Mouse (Mus musculus) left cerebral cortex, adult 8-10 months (tissue): Measurements from ENCODE around the gene Adcy4. TPM values are rescaled to one million over a fixed set of nuclear protein-coding genes. Genes with fewer than 3 reads are reported as not detected.
A peak's percentile ranks its signal among the peaks of the same experiment; 100 is the strongest.

Experiments
- DNase-seq, 2 experiments: peaks; one replicate each; pipeline ENCODE4 v3.0.0; 2022; ENCODE audit warnings: low spot score in 2 of 2
- total RNA-seq, 4 experiments: library from RNA; stranded (reverse); gene quantifications; 2 replicates each; pipeline ENCODE4 v1.2.4; 2022

Adcy4 gene
- 1 to 10 TPM; 3.3 to 6.2 (median 4.7) TPM for total RNA-seq

GRCm38 (mm10) chr14:55783958-55784235 is at the start of gene Adcy4:
TSS of gene Adcy4 (minus strand) at chr14:55784095.
- DNase-seq = no peak

GRCm38 (mm10) chr14:55833126-55833525 is 49.2 kb upstream of the Adcy4 start:
- no peak for DNase-seq

- no peak for DNase-seq
These were observed 46.4 kb upstream of the Adcy4 start for GRCm38 (mm10) chr14:55830331-55830730.

- DNase-seq = no peak
These were observed 46.0 kb upstream of the Adcy4 start for GRCm38 (mm10) chr14:55829854-55830253.

GRCm38 (mm10) chr14:55828716-55829263 is 44.9 kb upstream of the Adcy4 start:
- no peak for DNase-seq

GRCm38 (mm10) chr14:55826551-55827340 is 42.9 kb upstream of the Adcy4 start:
- no peak for DNase-seq

GRCm38 (mm10) chr14:55826142-55826541 is 42.2 kb upstream of the Adcy4 start:
- DNase-seq = peak in 1 of 2 experiments; percentile 3

GRCm38 (mm10) chr14:55825216-55826051 is 41.5 kb upstream of the Adcy4 start:
- no peak for DNase-seq

- DNase-seq = no peak
These were observed 40.8 kb upstream of the Adcy4 start for GRCm38 (mm10) chr14:55824481-55825215.

- DNase-seq = no peak
These were observed 40.1 kb upstream of the Adcy4 start for GRCm38 (mm10) chr14:55824001-55824480.

- peak in 1 of 2 experiments; percentile 11 for DNase-seq
These were observed 39.3 kb upstream of the Adcy4 start, which contains the start of gene Nfatc4 for GRCm38 (mm10) chr14:55822991-55823762. TSS of gene Nfatc4 (plus strand) at chr14:55823144.

GRCm38 (mm10) chr14:55822435-55822990 is 38.6 kb upstream of the Adcy4 start:
- peak in 1 of 2 experiments; percentile 9 for DNase-seq

GRCm38 (mm10) chr14:55820576-55820975 is 36.7 kb upstream of the Adcy4 start:
- no peak for DNase-seq

- no peak for DNase-seq
These were observed 36.0 kb upstream of the Adcy4 start for GRCm38 (mm10) chr14:55819845-55820405.

GRCm38 (mm10) chr14:55815310-55815751 is 31.4 kb upstream of the Adcy4 start:
- DNase-seq = no peak

- DNase-seq = peak in 1 of 2 experiments; percentile 65
These were observed 31.0 kb upstream of the Adcy4 start for GRCm38 (mm10) chr14:55814885-55815284.

GRCm38 (mm10) chr14:55795380-55796163 is 11.7 kb upstream of the Adcy4 start:
- DNase-seq = no peak

- no peak for DNase-seq
These were observed 10.1 kb upstream of the Adcy4 start for GRCm38 (mm10) chr14:55793946-55794345.

GRCm38 (mm10) chr14:55793461-55793860 is 9.6 kb upstream of the Adcy4 start:
- DNase-seq = no peak
